Mouse (Mus musculus): ENCODE measurements at regions not wholly inside any gene's neighbourhood (a gene's known extent, or its start where the extent isn't known, plus 50 kb on each side); places are given as distances from the start of the nearest gene placed in this dataset.

DNA sequence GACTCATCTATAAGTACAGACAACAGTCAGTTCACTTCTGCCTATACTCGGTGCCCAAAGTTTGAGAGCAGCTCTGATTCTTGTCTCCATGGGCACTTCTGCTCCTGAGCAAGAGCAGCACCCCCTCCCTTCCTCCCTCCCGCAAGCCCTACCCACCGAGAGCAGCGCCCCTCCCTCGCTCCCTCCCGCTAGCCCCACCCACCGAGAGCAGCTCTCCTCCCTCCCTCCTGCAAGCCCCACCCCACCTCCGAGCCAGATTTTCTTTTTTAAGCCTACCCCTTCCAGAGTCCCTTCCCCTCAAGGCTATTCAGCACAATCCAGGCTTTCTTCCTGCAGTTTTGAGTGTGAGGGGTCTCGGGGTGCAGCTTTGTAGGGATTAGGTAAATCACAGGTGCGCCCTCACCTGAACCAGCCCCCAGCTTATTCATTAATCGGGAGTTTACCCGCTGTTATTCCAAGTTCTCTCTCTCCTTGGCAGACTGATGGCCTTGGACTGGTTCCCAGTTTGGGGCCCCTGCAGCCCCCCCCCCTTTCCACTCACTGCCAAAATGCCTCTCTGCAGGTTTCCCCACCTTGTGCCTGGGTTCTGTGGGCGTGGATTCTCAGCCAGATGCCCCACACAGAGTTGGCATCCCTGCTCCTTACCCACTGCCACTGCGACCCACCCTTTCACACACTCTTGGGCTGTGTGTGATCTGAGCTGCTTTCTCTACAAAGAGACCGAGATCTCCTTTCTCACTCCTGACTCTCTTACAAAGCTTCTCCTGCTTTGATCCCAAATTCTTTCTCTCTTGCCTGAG is 132.9 kb downstream of the Ly86 start:
- peak overlapping the region; percentile 89 for H3K27ac ChIP-seq (ENCODE audit: low read depth)
- H3K9me3 ChIP-seq (ENCODE audit: low read depth, low read length), result no peaks in the 10 kb centered on the region
- no peak for TF ChIP-seq CTCF (IDR thresholded peaks at IDR 0.05; ENCODE audit: low read depth)
- H3K9ac ChIP-seq, result peak overlapping the region; percentile 26; the same call in 1 of the 2 replicates
- ATAC-seq (ENCODE audit: insufficient read depth) (peak; percentile 67), DNase-seq (peak; percentile 90)
- peaks cover 33% of the 10 kb centered on the region for H3K4me1 ChIP-seq (ENCODE audit: insufficient read depth)
- H3K27me3 ChIP-seq (ENCODE audit: insufficient read depth, low read length), result no peaks in the 10 kb centered on the region
- under 1% methylated on average over 15 of the region's 15 CpGs for WGBS
- H3K4me2 ChIP-seq, result peak overlapping the region; percentile 58
- H3K36me3 ChIP-seq (ENCODE audit: insufficient read depth), result no peaks in the 10 kb centered on the region
- 0 out of 2 replicates have a peak overlapping the region, but pooled peaks have one; percentile 12 for H3K4me3 ChIP-seq (ENCODE audit: low read depth, low read length)

DNA sequence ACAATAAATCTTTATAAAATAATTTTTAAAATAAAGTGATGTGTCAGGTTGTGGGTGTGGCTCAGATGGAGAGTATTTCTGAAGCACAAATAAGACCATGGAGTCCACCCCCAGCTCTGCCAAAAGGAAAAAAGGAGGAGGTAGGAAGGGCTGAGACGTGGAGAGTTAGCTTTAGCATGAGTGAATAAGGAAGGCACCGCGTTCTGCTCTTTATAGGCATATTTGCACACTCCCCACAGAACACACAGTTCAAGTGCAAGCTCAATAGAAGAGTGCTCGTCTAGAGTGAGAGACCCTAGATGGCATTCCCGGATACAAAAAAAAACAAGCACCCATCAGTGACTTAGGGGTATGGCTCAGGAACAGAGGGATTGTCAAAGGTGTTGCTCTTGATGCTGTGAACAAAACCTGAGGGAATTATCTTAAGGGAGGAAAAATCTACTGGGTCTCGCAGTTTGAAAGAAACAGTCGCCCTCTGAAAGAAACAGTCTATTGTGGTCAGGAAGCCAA is 134.2 kb downstream of the Ly86 start:
- no peak for ATAC-seq (ENCODE audit: insufficient read depth)
- no peaks in the 10 kb centered on the region for H3K9me3 ChIP-seq (ENCODE audit: low read depth, low read length)
- no peak overlapping the region for H3K9ac ChIP-seq
- no peak overlapping the region for H3K4me2 ChIP-seq
- peak overlapping the region; percentile 89; the same call in 1 of the 2 replicates for H3K27ac ChIP-seq (ENCODE audit: low read depth)
- no peaks in the 10 kb centered on the region for H3K36me3 ChIP-seq (ENCODE audit: insufficient read depth)
- no peak for TF ChIP-seq CTCF (IDR thresholded peaks at IDR 0.05; ENCODE audit: low read depth)
- 57% methylated on average over 7 of the region's 7 CpGs for WGBS
- peak; percentile 54 for DNase-seq
- peaks cover 39% of the 10 kb centered on the region for H3K4me1 ChIP-seq (ENCODE audit: insufficient read depth)
- no peaks in the 10 kb centered on the region for H3K27me3 ChIP-seq (ENCODE audit: insufficient read depth, low read length)
- H3K4me3 ChIP-seq (ENCODE audit: low read depth, low read length), result no peak overlapping the region

- H3K4me3 ChIP-seq (ENCODE audit: low read depth, low read length), result no peak overlapping the region
- ATAC-seq (ENCODE audit: insufficient read depth) (no peak), DNase-seq (no peak)
- no peak for TF ChIP-seq CTCF (IDR thresholded peaks at IDR 0.05; ENCODE audit: low read depth)
- 62% methylated on average over 5 of the region's 5 CpGs for WGBS
- H3K27me3 ChIP-seq (ENCODE audit: insufficient read depth, low read length), result no peaks in the 10 kb centered on the region
- H3K27ac ChIP-seq (ENCODE audit: low read depth), result peak overlapping the region; percentile 92
- H3K9ac ChIP-seq, result no peak overlapping the region
- H3K4me2 ChIP-seq, result no peak overlapping the region
- H3K36me3 ChIP-seq (ENCODE audit: insufficient read depth), result no peaks in the 10 kb centered on the region
- peaks cover 33% of the 10 kb centered on the region for H3K4me1 ChIP-seq (ENCODE audit: insufficient read depth)
- no peaks in the 10 kb centered on the region for H3K9me3 ChIP-seq (ENCODE audit: low read depth, low read length)
These were observed 136.5 kb downstream of the Ly86 start for GRCm38 (mm10) chr13:37481514-37481913.

- DNase-seq (peak; percentile 71), ATAC-seq (ENCODE audit: insufficient read depth) (no peak)
- WGBS, result 4% methylated on average over 2 of the region's 2 CpGs
- Histone ChIP-seq H3K4me2 (peak overlapping the region; percentile 23; the same call in 1 of the 2 replicates), H3K36me3 (ENCODE audit: insufficient read depth) (no peaks in the 10 kb centered on the region), H3K9ac (no peak overlapping the region), H3K4me3 (ENCODE audit: low read depth, low read length) (no peak overlapping the region), H3K27ac (ENCODE audit: low read depth) (peak overlapping the region; percentile 92), H3K4me1 (ENCODE audit: insufficient read depth) (peaks cover 28% of the 10 kb centered on the region), H3K27me3 (ENCODE audit: insufficient read depth, low read length) (no peaks in the 10 kb centered on the region), H3K9me3 (ENCODE audit: low read depth, low read length) (no peaks in the 10 kb centered on the region)
- no peak for TF ChIP-seq CTCF (IDR thresholded peaks at IDR 0.05; ENCODE audit: low read depth)
These were observed 137.0 kb downstream of the Ly86 start for GRCm38 (mm10) chr13:37482038-37482437.

GRCm38 (mm10) chr13:37482589-37482988 is 137.6 kb downstream of the Ly86 start:
- H3K9me3 ChIP-seq (ENCODE audit: low read depth, low read length), result no peaks in the 10 kb centered on the region
- peak; percentile 66 for TF ChIP-seq CTCF (IDR thresholded peaks at IDR 0.05; ENCODE audit: low read depth)
- peak overlapping the region; percentile 50 for H3K4me2 ChIP-seq
- 8% methylated on average over 10 of the region's 10 CpGs for whole genome bisulfite sequencing
- ATAC-seq (ENCODE audit: insufficient read depth) (peak; percentile 89), DNase-seq (peak; percentile 95)
- H3K9ac ChIP-seq, result peak overlapping the region; percentile 35; the same call in 1 of the 2 replicates
- H3K27ac ChIP-seq (ENCODE audit: low read depth), result peak overlapping the region; percentile 92
- no peaks in the 10 kb centered on the region for H3K27me3 ChIP-seq (ENCODE audit: insufficient read depth, low read length)
- peaks cover 23% of the 10 kb centered on the region for H3K4me1 ChIP-seq (ENCODE audit: insufficient read depth)
- no peaks in the 10 kb centered on the region for H3K36me3 ChIP-seq (ENCODE audit: insufficient read depth)
- H3K4me3 ChIP-seq (ENCODE audit: low read depth, low read length), result no peak overlapping the region

DNA sequence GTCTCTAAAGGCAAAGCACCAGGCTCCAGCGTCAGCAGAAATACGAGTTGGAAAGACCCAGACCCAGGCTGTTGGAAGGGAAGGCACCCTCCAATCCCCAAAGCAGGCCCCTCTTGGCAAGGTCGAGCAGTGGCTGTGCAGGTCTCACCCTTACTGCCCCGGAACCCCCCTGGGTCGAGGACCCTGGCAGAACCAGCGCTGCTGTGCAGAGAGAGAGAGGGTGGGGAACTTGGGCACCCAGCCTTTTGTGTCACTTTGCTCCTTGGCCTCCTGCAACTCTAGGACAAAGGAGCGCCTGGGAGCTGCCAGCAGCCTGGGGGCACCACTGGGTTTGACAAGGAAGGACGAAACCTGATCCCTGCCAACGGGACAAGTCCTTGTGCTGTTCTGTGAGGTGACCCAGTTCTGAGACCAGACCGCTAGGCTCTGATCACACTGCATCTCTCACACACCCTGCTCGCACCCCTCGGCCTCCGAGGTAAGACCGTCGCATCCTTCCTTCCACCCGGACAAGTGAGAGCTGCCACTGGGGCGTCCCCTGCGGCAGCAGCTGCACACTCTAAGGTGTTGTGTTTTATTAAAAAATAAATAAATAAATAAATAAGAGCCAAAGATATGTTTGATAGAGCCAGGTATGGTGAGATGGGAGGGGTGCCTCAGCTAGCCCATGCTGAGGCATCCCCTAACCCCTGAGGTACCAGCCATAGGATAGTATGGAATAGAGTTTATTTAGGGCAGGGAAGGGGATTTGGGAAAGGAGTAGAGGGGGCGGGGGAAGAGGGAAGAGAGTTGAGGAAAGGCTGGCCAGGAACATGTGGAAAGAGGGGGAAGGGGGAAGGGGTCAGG is 138.2 kb downstream of the Ly86 start:
- DNase-seq (peak; percentile 64), ATAC-seq (ENCODE audit: insufficient read depth) (peak; percentile 67)
- peak overlapping the region; percentile 8; the same call in 1 of the 2 replicates for H3K4me3 ChIP-seq (ENCODE audit: low read depth, low read length)
- peaks cover 16% of the 10 kb centered on the region for H3K4me1 ChIP-seq (ENCODE audit: insufficient read depth)
- H3K4me2 ChIP-seq, result peak overlapping the region; percentile 50
- WGBS, result 23% methylated on average over 19 of the region's 19 CpGs
- H3K27me3 ChIP-seq (ENCODE audit: insufficient read depth, low read length), result no peaks in the 10 kb centered on the region
- H3K9me3 ChIP-seq (ENCODE audit: low read depth, low read length), result no peaks in the 10 kb centered on the region
- no peaks in the 10 kb centered on the region for H3K36me3 ChIP-seq (ENCODE audit: insufficient read depth)
- TF ChIP-seq CTCF (IDR thresholded peaks at IDR 0.05; ENCODE audit: low read depth), result peak; percentile 32; the same call in 1 of the 2 replicates
- peak overlapping the region; percentile 35 for H3K9ac ChIP-seq
- H3K27ac ChIP-seq (ENCODE audit: low read depth), result peak overlapping the region; percentile 92
